Mouse (Mus musculus) hindbrain, embryonic 10.5 days (tissue): ENCODE measurements around the gene Npnt. TPM values are rescaled to one million over a fixed set of nuclear protein-coding genes. Genes with fewer than 3 reads are reported as not detected.

Experiments used
- DNase-seq: peaks from one replicate; pipeline ENCODE4 v3.0.0-alpha.2; 2017; ENCODE audit warnings: low spot score
- H3K27ac ChIP-seq: fragments of 300-500 bp; sonication (generic); 2 replicates; pipeline ENCODE4 v1.5.1; 2016; ENCODE audit warnings: mild to moderate bottlenecking, moderate library complexity
- H3K27me3 ChIP-seq: fragments of 300-500 bp; sonication (generic); 2 replicates; pipeline ENCODE4 v1.6.1; 2016; ENCODE audit warnings: mild to moderate bottlenecking; ENCODE audit not compliant: poor library complexity, insufficient read depth, severe bottlenecking
- H3K36me3 ChIP-seq: fragments of 300-500 bp; sonication (generic); 2 replicates; pipeline ENCODE4 v1.6.1; 2016; ENCODE audit warnings: mild to moderate bottlenecking, moderate library complexity
- H3K4me1 ChIP-seq: fragments of 300-500 bp; sonication (generic); replicated peaks from 2 replicates; pipeline ENCODE4 v1.6.1; 2016; ENCODE audit warnings: mild to moderate bottlenecking
- H3K4me3 ChIP-seq: fragments of 300-500 bp; sonication (generic); 2 replicates; pipeline ENCODE4 v1.5.1; 2016; ENCODE audit warnings: mild to moderate bottlenecking, moderate library complexity
- H3K9me3 ChIP-seq: fragments of 300-500 bp; sonication (generic); 2 replicates; pipeline ENCODE4 v1.6.1; 2016; ENCODE audit warnings: mild to moderate bottlenecking, moderate library complexity
- WGBS: fragments of 180-500 bp; shearing (Covaris S2); methylation state at CpG from one replicate; pipeline ENCODE4 v1.1.7; 2016; 5-methylcytosine and 5-hydroxymethylcytosine counted together
- polyA plus RNA-seq: library from polyadenylated mRNA; unstranded; fragments of >200 nt; fragmentation: Nextera tagmentation; extraction: Ambion mirVana; gene quantifications from 2 replicates; pipeline ENCODE4 v1.2.1, GENCODE M21; 2016

Gene Npnt
- polyA plus RNA-seq: 13.2 and 15.3 TPM in 2 replicates

GRCm38 (mm10) chr3:132949791-132950528 is at the start of gene Npnt:
Gene Npnt, minus strand, starts transcription at chr3:132950291.
- peaks cover 25% of the 10 kb centered on the region for H3K4me1 ChIP-seq
- H3K36me3 ChIP-seq: no peaks in the 10 kb centered on the region
- H3K27me3 ChIP-seq: peaks cover 45% of the 10 kb centered on the region
- under 1% methylated on average over 82 of the region's 82 CpGs for WGBS
- H3K9me3 ChIP-seq: no peaks in the 10 kb centered on the region
- peak within 1 kb of the TSS; percentile 80 for H3K4me3 ChIP-seq
- H3K27ac ChIP-seq: peak within 1 kb of the TSS; percentile 76
- peak; percentile 59 for DNase-seq

- WGBS: 75% methylated on average over 9 of the region's 9 CpGs
- H3K4me3 ChIP-seq: no peak overlapping the region
- H3K27me3 ChIP-seq: no peaks in the 10 kb centered on the region
- H3K4me1 ChIP-seq: no peaks in the 10 kb centered on the region
- H3K36me3 ChIP-seq: peaks cover 44% of the 10 kb centered on the region
- DNase-seq: no peak
- no peak overlapping the region for H3K27ac ChIP-seq
- no peaks in the 10 kb centered on the region for H3K9me3 ChIP-seq
Measured at GRCm38 (mm10) chr3:132996299-132996698, 46.2 kb upstream of the Npnt start.

GRCm38 (mm10) chr3:132995904-132996267 is 45.8 kb upstream of the Npnt start:
- DNase-seq: no peak

GRCm38 (mm10) chr3:132995172-132995903 is 45.2 kb upstream of the Npnt start:
- Histone ChIP-seq H3K27ac (no peak overlapping the region), H3K9me3 (no peaks in the 10 kb centered on the region), H3K4me3 (no peak overlapping the region), H3K27me3 (no peaks in the 10 kb centered on the region), H3K36me3 (peaks cover 37% of the 10 kb centered on the region), H3K4me1 (no peaks in the 10 kb centered on the region)
- DNase-seq: no peak
- 92% methylated on average over 7 of the region's 7 CpGs for WGBS

More at GRCm38 (mm10) chr3:132995904-132996267, 45.8 kb upstream of the Npnt start:
- 93% methylated on average over 3 of the region's 3 CpGs for WGBS
- peaks cover 41% of the 10 kb centered on the region for H3K36me3 ChIP-seq
- no peaks in the 10 kb centered on the region for H3K27me3 ChIP-seq
- H3K4me1 ChIP-seq: no peaks in the 10 kb centered on the region
- no peak overlapping the region for H3K27ac ChIP-seq
- H3K9me3 ChIP-seq: no peaks in the 10 kb centered on the region
- no peak overlapping the region for H3K4me3 ChIP-seq

GRCm38 (mm10) chr3:132986188-132986587 is 36.1 kb upstream of the Npnt start:
- 89% methylated on average over 5 of the region's 5 CpGs for WGBS
- no peak overlapping the region for H3K4me3 ChIP-seq
- DNase-seq: no peak
- H3K27ac ChIP-seq: no peak overlapping the region
- peaks cover 34% of the 10 kb centered on the region for H3K36me3 ChIP-seq
- H3K27me3 ChIP-seq: no peaks in the 10 kb centered on the region
- H3K4me1 ChIP-seq: no peaks in the 10 kb centered on the region
- H3K9me3 ChIP-seq: no peaks in the 10 kb centered on the region

GRCm38 (mm10) chr3:132983845-132984485 is 33.9 kb upstream of the Npnt start:
- Histone ChIP-seq H3K9me3 (no peaks in the 10 kb centered on the region), H3K4me1 (no peaks in the 10 kb centered on the region), H3K27ac (no peak overlapping the region), H3K4me3 (no peak overlapping the region), H3K27me3 (no peaks in the 10 kb centered on the region), H3K36me3 (peaks cover 48% of the 10 kb centered on the region)
- DNase-seq: no peak
- WGBS: 63% methylated on average over 4 of the region's 4 CpGs

GRCm38 (mm10) chr3:132981968-132982367 is 31.9 kb upstream of the Npnt start:
- H3K27ac ChIP-seq: no peak overlapping the region
- H3K4me3 ChIP-seq: no peak overlapping the region
- 95% methylated on average over 2 of the region's 2 CpGs for WGBS
- no peaks in the 10 kb centered on the region for H3K4me1 ChIP-seq
- peaks cover 38% of the 10 kb centered on the region for H3K36me3 ChIP-seq
- no peak for DNase-seq
- no peaks in the 10 kb centered on the region for H3K9me3 ChIP-seq
- no peaks in the 10 kb centered on the region for H3K27me3 ChIP-seq

- Histone ChIP-seq H3K4me1 (no peaks in the 10 kb centered on the region), H3K36me3 (peaks cover 27% of the 10 kb centered on the region), H3K9me3 (no peaks in the 10 kb centered on the region), H3K4me3 (no peak overlapping the region), H3K27ac (no peak overlapping the region), H3K27me3 (no peaks in the 10 kb centered on the region)
- 92% methylated on average over 12 of the region's 12 CpGs for whole genome bisulfite sequencing
- no peak for DNase-seq
Measured at GRCm38 (mm10) chr3:132979781-132980461, 29.8 kb upstream of the Npnt start.

GRCm38 (mm10) chr3:132966255-132966654 is 16.2 kb upstream of the Npnt start:
- no peaks in the 10 kb centered on the region for H3K36me3 ChIP-seq
- H3K27ac ChIP-seq: no peak overlapping the region
- DNase-seq: no peak
- H3K4me1 ChIP-seq: no peaks in the 10 kb centered on the region
- 76% methylated on average over 5 of the region's 5 CpGs for WGBS
- no peak overlapping the region for H3K4me3 ChIP-seq
- no peaks in the 10 kb centered on the region for H3K27me3 ChIP-seq
- no peaks in the 10 kb centered on the region for H3K9me3 ChIP-seq

- H3K27ac ChIP-seq: no peak overlapping the region
- no peak for DNase-seq
- no peaks in the 10 kb centered on the region for H3K27me3 ChIP-seq
- 80% methylated on average over 9 of the region's 9 CpGs for WGBS
- H3K4me3 ChIP-seq: no peak overlapping the region
- H3K36me3 ChIP-seq: no peaks in the 10 kb centered on the region
- no peaks in the 10 kb centered on the region for H3K4me1 ChIP-seq
- H3K9me3 ChIP-seq: no peaks in the 10 kb centered on the region
Measured at GRCm38 (mm10) chr3:132964715-132965507, 14.8 kb upstream of the Npnt start.

GRCm38 (mm10) chr3:132962631-132963361 is 12.7 kb upstream of the Npnt start:
- no peak for DNase-seq
- H3K27me3 ChIP-seq: no peaks in the 10 kb centered on the region
- H3K4me1 ChIP-seq: no peaks in the 10 kb centered on the region
- H3K36me3 ChIP-seq: no peaks in the 10 kb centered on the region
- 88% methylated on average over 7 of the region's 7 CpGs for WGBS
- no peak overlapping the region for H3K27ac ChIP-seq
- H3K9me3 ChIP-seq: no peaks in the 10 kb centered on the region
- H3K4me3 ChIP-seq: no peak overlapping the region
